Mouse (Mus musculus): ENCODE measurements around the gene Ccdc85a. TPM values are rescaled to one million over a fixed set of nuclear protein-coding genes. Genes with fewer than 3 reads are reported as not detected.

Ccdc85a gene
- 6.4 and 6.7 TPM in 2 replicates for polyA plus RNA-seq (2015; fragmentation: Nextera tagmentation; extraction: Ambion mirVana)

DNA sequence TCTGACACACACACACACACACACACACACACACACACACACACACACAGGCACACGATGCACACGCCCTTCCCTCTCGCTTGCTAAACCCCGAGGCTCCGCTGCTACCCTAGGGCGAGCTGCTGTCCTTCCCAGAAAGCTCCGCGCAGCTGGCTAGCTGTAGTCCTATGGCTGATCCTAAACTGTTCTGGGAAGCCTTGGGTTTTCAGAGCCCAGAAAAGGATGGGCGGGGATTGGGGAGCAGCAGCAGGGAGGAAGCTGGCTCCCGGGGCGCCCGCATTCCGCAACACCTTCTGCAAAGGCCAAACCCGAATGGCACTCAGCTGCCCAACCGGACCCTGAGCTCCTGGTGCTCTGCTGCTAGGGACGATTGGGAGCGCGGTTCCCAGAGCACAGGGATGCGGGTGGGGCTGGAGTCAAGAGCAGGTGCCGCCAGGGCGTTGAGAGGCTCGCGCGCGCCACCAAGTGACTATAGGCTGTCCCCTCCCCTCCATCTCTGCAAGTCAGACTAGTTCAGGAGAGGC lies at the start of gene Ccdc85a:
TSS of gene Ccdc85a (minus strand) at position 414 of the 524 bp plus-strand sequence.
- peak within 1 kb of the TSS; percentile 40 for H3K9ac ChIP-seq
- H3K4me2 ChIP-seq = peak within 1 kb of the TSS; percentile 80
- H3K4me3 ChIP-seq = peak within 1 kb of the TSS; percentile 48
- no peak within 1 kb of the TSS for H3K27ac ChIP-seq
- no peaks in the 10 kb centered on the region for H3K9me3 ChIP-seq
- ATAC-seq (ENCODE audit: borderline replicate concordance, extremely low read depth, low FRiP score, low TSS enrichment) = peak; percentile 84
- H3K4me1 ChIP-seq = peaks cover 6% of the 10 kb centered on the region; the same call in 1 of the 2 replicates
- WGBS = 0% methylated on average over 25 of the region's 25 CpGs
- peaks cover 31% of the 10 kb centered on the region for H3K27me3 ChIP-seq
- H3K36me3 ChIP-seq = no peaks in the 10 kb centered on the region

- Histone ChIP-seq H3K4me2 (no peak overlapping the region), H3K9me3 (no peaks in the 10 kb centered on the region), H3K27ac (no peak overlapping the region), H3K4me3 (no peak overlapping the region), H3K4me1 (no peaks in the 10 kb centered on the region), H3K27me3 (no peaks in the 10 kb centered on the region), H3K9ac (no peak overlapping the region), H3K36me3 (no peaks in the 10 kb centered on the region)
- ATAC-seq (ENCODE audit: borderline replicate concordance, extremely low read depth, low FRiP score, low TSS enrichment) = no peak
- WGBS = 27% methylated on average over 1 of the region's 1 CpGs
These were observed 49.5 kb upstream of the Ccdc85a start for GRCm38 (mm10) chr11:28633571-28634125.

DNA sequence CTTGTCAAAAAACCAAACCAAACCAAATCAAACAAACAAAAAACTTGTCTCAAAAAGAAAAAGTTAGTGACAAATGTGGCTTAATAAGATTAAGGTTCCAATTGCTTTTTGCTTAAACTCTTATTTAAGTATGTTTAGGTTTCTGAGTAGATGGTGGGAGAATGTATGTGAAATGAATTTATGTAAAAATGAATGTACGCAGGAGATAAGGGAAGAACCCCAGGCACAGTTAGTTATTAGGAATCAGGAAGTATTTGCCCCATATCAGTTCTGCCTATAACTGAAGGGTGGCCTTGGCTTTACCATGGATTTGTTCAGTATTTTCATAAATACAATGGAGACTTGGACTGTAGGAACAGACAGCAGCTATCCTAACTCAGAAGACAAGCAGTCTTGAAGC lies 49.0 kb upstream of the Ccdc85a start:
- Histone ChIP-seq H3K9me3 (no peaks in the 10 kb centered on the region), H3K27me3 (no peaks in the 10 kb centered on the region), H3K4me2 (no peak overlapping the region), H3K9ac (no peak overlapping the region), H3K4me3 (no peak overlapping the region), H3K4me1 (no peaks in the 10 kb centered on the region), H3K27ac (no peak overlapping the region), H3K36me3 (no peaks in the 10 kb centered on the region)
- 84% methylated on average over 1 of the region's 1 CpGs for WGBS
- no peak for ATAC-seq (ENCODE audit: borderline replicate concordance, extremely low read depth, low FRiP score, low TSS enrichment)

DNA sequence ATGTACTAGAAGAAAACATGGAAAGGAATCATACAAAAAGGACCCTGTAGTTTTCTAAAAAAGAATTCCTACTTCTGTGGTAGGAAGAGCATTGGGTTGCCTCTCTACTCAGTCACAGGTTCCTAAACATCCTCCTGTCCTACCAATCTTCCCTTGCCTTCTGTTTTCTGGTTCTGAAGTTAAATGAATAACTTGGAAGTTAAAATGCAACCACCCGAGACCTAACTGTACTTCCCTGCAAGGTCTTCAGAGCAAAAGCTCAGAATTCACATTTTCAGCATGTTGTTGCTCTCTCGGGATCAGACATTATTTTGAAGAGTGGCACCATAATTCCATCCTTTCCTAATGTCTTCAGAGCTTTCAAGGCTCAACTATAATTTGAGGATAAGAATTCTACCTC lies 46.6 kb upstream of the Ccdc85a start:
- no peaks in the 10 kb centered on the region for H3K9me3 ChIP-seq
- no peak overlapping the region for H3K9ac ChIP-seq
- H3K27me3 ChIP-seq = no peaks in the 10 kb centered on the region
- H3K36me3 ChIP-seq = no peaks in the 10 kb centered on the region
- WGBS = 69% methylated on average over 2 of the region's 2 CpGs
- H3K4me1 ChIP-seq = no peaks in the 10 kb centered on the region
- H3K27ac ChIP-seq = no peak overlapping the region
- H3K4me2 ChIP-seq = no peak overlapping the region
- no peak for ATAC-seq (ENCODE audit: borderline replicate concordance, extremely low read depth, low FRiP score, low TSS enrichment)
- H3K4me3 ChIP-seq = no peak overlapping the region

DNA sequence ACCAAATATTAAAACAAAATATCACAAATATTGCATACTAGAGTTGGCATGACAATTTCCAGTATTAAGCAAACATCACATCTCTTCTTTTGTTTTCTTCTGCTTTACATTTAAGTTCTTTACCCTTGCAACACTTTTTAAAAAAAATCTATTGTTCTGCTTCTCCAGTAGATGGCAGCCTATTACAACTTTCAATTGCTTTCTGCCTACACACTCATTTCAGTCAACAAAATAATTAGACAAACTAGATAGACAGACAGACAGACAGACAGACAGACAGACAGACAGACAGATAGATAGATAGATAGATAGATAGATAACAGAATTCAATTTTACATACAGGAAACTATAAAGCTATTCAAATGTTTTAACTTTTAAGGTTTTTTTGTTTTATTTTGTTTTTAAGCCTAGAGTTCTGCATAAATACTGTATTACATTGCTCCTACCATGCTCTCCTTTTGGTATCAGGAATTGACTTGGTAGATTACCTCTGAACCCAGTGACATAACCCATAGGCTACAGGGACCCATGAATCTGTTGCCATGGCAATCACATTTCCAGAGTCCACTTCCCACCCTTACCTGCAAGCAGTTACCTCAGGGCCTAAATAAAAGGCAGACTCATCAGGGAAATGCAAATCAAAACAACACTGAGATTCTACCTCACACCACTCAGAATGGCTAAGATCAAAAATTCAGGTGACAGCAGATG lies 26.8 kb upstream of the Ccdc85a start:
- ATAC-seq (ENCODE audit: borderline replicate concordance, extremely low read depth, low FRiP score, low TSS enrichment) = no peak
- Histone ChIP-seq H3K27ac (no peak overlapping the region), H3K4me1 (no peaks in the 10 kb centered on the region), H3K36me3 (no peaks in the 10 kb centered on the region), H3K4me2 (no peak overlapping the region), H3K9me3 (no peaks in the 10 kb centered on the region), H3K27me3 (no peaks in the 10 kb centered on the region), H3K9ac (no peak overlapping the region), H3K4me3 (no peak overlapping the region)

GRCm38 (mm10) chr11:28583138-28583910 lies 800 bp downstream of the Ccdc85a start:
- H3K27me3 ChIP-seq = peaks cover 31% of the 10 kb centered on the region
- no peaks in the 10 kb centered on the region for H3K36me3 ChIP-seq
- H3K4me2 ChIP-seq = peak overlapping the region; percentile 80
- peak; percentile 56 for ATAC-seq (ENCODE audit: borderline replicate concordance, extremely low read depth, low FRiP score, low TSS enrichment)
- WGBS = under 1% methylated on average over 60 of the region's 63 CpGs
- peaks cover 6% of the 10 kb centered on the region; the same call in 1 of the 2 replicates for H3K4me1 ChIP-seq
- peak overlapping the region; percentile 40; the same call in 1 of the 2 replicates for H3K9ac ChIP-seq
- peak overlapping the region; percentile 48 for H3K4me3 ChIP-seq
- no peak overlapping the region for H3K27ac ChIP-seq
- H3K9me3 ChIP-seq = no peaks in the 10 kb centered on the region

GRCm38 (mm10) chr11:28582218-28582617 lies 1.9 kb downstream of the Ccdc85a start:
- no peaks in the 10 kb centered on the region for H3K36me3 ChIP-seq
- no peak for ATAC-seq (ENCODE audit: borderline replicate concordance, extremely low read depth, low FRiP score, low TSS enrichment)
- peaks cover 6% of the 10 kb centered on the region; the same call in 1 of the 2 replicates for H3K4me1 ChIP-seq
- H3K9ac ChIP-seq = no peak overlapping the region
- no peak overlapping the region for H3K27ac ChIP-seq
- H3K4me2 ChIP-seq = peak overlapping the region; percentile 80
- H3K4me3 ChIP-seq = peak overlapping the region; percentile 48; the same call in 1 of the 2 replicates
- peaks cover 31% of the 10 kb centered on the region for H3K27me3 ChIP-seq
- WGBS = 14% methylated on average over 5 of the region's 5 CpGs
- no peaks in the 10 kb centered on the region for H3K9me3 ChIP-seq

DNA sequence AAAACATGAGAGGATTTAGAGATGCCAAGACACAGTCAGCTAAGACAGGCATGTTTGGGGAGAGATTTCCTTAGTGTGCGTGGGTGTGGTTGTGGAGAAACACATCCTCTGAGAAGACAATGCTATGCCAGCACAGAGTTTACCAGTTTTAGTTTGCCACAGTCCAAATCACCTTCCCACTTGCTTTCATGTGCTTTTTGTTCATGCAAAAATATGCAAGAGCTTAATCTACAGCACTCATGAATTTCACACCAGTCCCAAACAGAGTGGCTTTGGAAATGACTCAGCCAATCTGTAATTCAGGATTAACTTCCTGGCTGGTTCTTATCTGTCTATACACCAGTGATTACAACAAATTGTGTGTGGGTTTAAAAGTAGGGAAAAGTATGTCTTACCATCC lies 11.7 kb downstream of the Ccdc85a start:
- WGBS = 74% methylated on average over 1 of the region's 1 CpGs

DNA sequence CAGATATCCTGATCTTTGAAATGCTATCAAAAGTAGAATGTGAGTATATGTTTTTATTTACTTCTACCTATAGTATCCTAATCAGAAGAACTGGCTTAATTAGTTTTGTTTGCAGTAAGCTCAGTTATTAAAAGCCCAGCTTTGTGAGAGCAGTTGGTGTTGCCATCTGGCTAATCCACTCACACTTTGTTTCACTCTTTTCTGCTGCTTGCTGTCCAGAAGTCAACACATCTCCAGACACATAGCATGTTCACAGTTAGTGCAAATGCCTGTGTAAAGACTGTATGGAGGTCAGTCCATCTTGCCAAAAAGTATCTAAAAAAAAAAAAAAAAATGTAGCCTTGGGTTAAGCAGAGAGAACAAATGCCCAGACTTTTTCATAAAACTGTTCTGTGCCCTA lies 27.7 kb downstream of the Ccdc85a start:
- Histone ChIP-seq H3K4me3 (no peak overlapping the region), H3K4me1 (no peaks in the 10 kb centered on the region), H3K9me3 (no peaks in the 10 kb centered on the region), H3K9ac (no peak overlapping the region), H3K4me2 (no peak overlapping the region), H3K27ac (no peak overlapping the region), H3K27me3 (no peaks in the 10 kb centered on the region), H3K36me3 (no peaks in the 10 kb centered on the region)
- no peak for ATAC-seq (ENCODE audit: borderline replicate concordance, extremely low read depth, low FRiP score, low TSS enrichment)

More for the DNA sequence above, 11.7 kb downstream of the Ccdc85a start:
- Histone ChIP-seq H3K4me1 (no peaks in the 10 kb centered on the region), H3K36me3 (no peaks in the 10 kb centered on the region), H3K27me3 (no peaks in the 10 kb centered on the region), H3K4me3 (no peak overlapping the region), H3K9ac (no peak overlapping the region), H3K4me2 (no peak overlapping the region), H3K9me3 (no peaks in the 10 kb centered on the region), H3K27ac (no peak overlapping the region)
- no peak for ATAC-seq (ENCODE audit: borderline replicate concordance, extremely low read depth, low FRiP score, low TSS enrichment)

- WGBS = 83% methylated on average over 2 of the region's 2 CpGs
- no peak overlapping the region for H3K4me2 ChIP-seq
These were observed 40.7 kb downstream of the Ccdc85a start for GRCm38 (mm10) chr11:28543429-28543828.

GRCm38 (mm10) chr11:28541307-28541706 lies 42.8 kb downstream of the Ccdc85a start:
- WGBS = 92% methylated on average over 1 of the region's 1 CpGs
- no peak for ATAC-seq (ENCODE audit: borderline replicate concordance, extremely low read depth, low FRiP score, low TSS enrichment)
- no peak overlapping the region for H3K27ac ChIP-seq
- no peaks in the 10 kb centered on the region for H3K4me1 ChIP-seq
- no peak overlapping the region for H3K4me3 ChIP-seq
- H3K9ac ChIP-seq = no peak overlapping the region
- H3K36me3 ChIP-seq = no peaks in the 10 kb centered on the region
- no peaks in the 10 kb centered on the region for H3K27me3 ChIP-seq
- H3K9me3 ChIP-seq = no peaks in the 10 kb centered on the region
- H3K4me2 ChIP-seq = no peak overlapping the region

More at GRCm38 (mm10) chr11:28543429-28543828, 40.7 kb downstream of the Ccdc85a start:
- no peak overlapping the region for H3K9ac ChIP-seq
- H3K36me3 ChIP-seq = no peaks in the 10 kb centered on the region
- H3K27ac ChIP-seq = no peak overlapping the region
- no peak for ATAC-seq (ENCODE audit: borderline replicate concordance, extremely low read depth, low FRiP score, low TSS enrichment)
- no peaks in the 10 kb centered on the region for H3K9me3 ChIP-seq
- no peak overlapping the region for H3K4me3 ChIP-seq
- no peaks in the 10 kb centered on the region for H3K27me3 ChIP-seq
- no peaks in the 10 kb centered on the region for H3K4me1 ChIP-seq

DNA sequence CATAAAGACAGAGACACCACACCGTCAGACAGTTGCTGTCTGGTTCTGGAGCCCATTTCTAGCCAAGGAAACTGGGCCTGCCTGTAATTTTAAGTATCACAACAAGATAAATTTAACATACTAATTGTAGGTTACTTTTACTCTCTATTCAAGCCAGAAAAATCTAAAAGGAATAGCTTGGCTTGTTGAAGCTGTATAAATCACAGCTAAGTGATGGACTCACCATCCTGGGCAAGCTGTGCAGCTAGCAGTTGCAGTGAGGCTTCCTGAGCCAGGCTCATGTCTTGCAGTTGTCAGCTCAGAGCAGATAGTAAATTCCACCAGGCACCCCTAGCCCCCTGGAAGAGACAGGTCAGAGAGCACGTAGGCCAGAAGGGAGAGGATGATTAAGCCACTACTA lies 50.8 kb downstream of the Ccdc85a start:
- no peaks in the 10 kb centered on the region for H3K36me3 ChIP-seq
- no peak overlapping the region for H3K4me2 ChIP-seq
- H3K9ac ChIP-seq = no peak overlapping the region
- H3K9me3 ChIP-seq = no peaks in the 10 kb centered on the region
- H3K4me3 ChIP-seq = no peak overlapping the region
- no peak for ATAC-seq (ENCODE audit: borderline replicate concordance, extremely low read depth, low FRiP score, low TSS enrichment)
- H3K27me3 ChIP-seq = no peaks in the 10 kb centered on the region
- WGBS = 89% methylated on average over 2 of the region's 2 CpGs
- H3K4me1 ChIP-seq = no peaks in the 10 kb centered on the region
- H3K27ac ChIP-seq = no peak overlapping the region

Measured in lung, embryonic 15.5 days (tissue).